Mouse (Mus musculus) stomach, embryonic 14.5 days (tissue): ENCODE results near the gene Esyt1. TPM values are rescaled to one million over a fixed set of nuclear protein-coding genes. Genes with fewer than 3 reads are reported as not detected.

ENCODE experiments used
- ATAC-seq: fragments of 200-750 bp; cut with Nextera tagmentation; 2 replicates; pipeline ENCODE4 v1.8.0; 2017; ENCODE audit warnings: low read depth, moderate TSS enrichment; ENCODE audit not compliant: insufficient number of reproducible peaks, insufficient read depth, low FRiP score
- H3K27ac ChIP-seq: fragments of 300-500 bp; sonication (generic); 2 replicates; pipeline ENCODE4 v1.5.1; 2014; ENCODE audit warnings: mild to moderate bottlenecking, low read length, moderate library complexity, mixed read lengths
- H3K27me3 ChIP-seq: fragments of 300-500 bp; sonication (generic); 2 replicates; pipeline ENCODE4 v1.6.1; 2014; ENCODE audit warnings: low read length, control low read depth, mixed read lengths; ENCODE audit not compliant: control insufficient read depth, insufficient read depth
- H3K36me3 ChIP-seq: fragments of 300-500 bp; sonication (generic); 2 replicates; pipeline ENCODE4 v1.6.1; 2014; ENCODE audit warnings: mild to moderate bottlenecking, control low read depth, low read length, moderate library complexity, mixed read lengths; ENCODE audit not compliant: control insufficient read depth, insufficient read depth
- H3K4me1 ChIP-seq: fragments of 300-500 bp; sonication (generic); 2 replicates; pipeline ENCODE4 v1.6.1; 2014; ENCODE audit warnings: low read length, control low read depth, mixed read lengths; ENCODE audit not compliant: control insufficient read depth, insufficient read depth
- H3K4me2 ChIP-seq: fragments of 300-500 bp; sonication (generic); replicated peaks from 2 replicates; pipeline ENCODE4 v1.6.1; 2014; ENCODE audit warnings: low read depth, low read length, control low read depth
- H3K4me3 ChIP-seq: fragments of 300-500 bp; sonication (generic); 2 replicates; pipeline ENCODE4 v1.5.1; 2014; ENCODE audit warnings: low read depth, low read length, control low read depth
- H3K9ac ChIP-seq: fragments of 300-500 bp; sonication (generic); replicated peaks from 2 replicates; pipeline ENCODE4 v1.6.1; 2014; ENCODE audit warnings: low read depth, mild to moderate bottlenecking, control low read depth, low read length, moderate library complexity, mixed read lengths
- H3K9me3 ChIP-seq: fragments of 300-500 bp; sonication (generic); 2 replicates; pipeline ENCODE4 v1.6.1; 2016; ENCODE audit warnings: low read depth, low read length, control low read depth; ENCODE audit not compliant: control insufficient read depth
- WGBS: fragments of 180-500 bp; shearing (Covaris S2); extraction: QIAGEN DNeasy Blood & Tissue Kit; methylation state at CpG from one replicate; pipeline ENCODE4 v1.1.7; 2014; 5-methylcytosine and 5-hydroxymethylcytosine counted together
- polyA plus RNA-seq: library from polyadenylated mRNA; unstranded; fragments of >200 nt; fragmentation: Nextera tagmentation; extraction: Ambion mirVana; gene quantifications from 2 replicates; pipeline ENCODE4 v1.2.1, GENCODE M21; 2014

Gene Esyt1
- polyA plus RNA-seq, 1 experiment from 2014 or later: 25.8 TPM

DNA sequence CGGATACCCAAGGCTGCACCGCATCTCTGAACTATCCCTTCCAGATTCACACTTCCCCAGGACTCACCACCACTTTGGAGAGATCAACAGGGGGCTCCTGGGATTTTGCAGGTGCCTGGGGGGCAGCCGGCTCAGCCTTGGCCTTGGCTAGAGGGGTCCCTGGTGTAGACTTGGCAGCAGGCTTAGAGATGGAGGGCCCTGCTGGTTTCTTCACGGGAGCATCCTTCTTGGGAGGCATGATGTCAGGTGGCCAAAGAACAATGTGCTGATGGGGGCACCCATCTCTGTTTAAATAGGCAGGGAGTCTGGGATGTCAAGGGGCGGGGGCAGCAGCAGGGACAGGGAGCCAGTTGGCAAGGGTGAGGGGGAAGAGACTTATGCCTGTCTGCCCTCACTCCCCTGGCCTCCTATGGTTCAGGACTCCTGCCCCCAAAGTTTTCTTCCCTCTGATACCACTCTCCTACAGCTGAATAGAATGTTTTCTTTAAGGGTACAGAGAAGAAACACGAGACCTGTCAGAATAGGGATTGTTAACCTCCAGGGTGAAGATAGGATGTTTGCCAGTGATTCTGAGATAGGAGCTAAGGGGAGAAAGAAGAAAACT lies 28.4 kb downstream of the Esyt1 start:
- Histone ChIP-seq H3K9ac (no peak overlapping the region), H3K27me3 (no peaks in the 10 kb centered on the region), H3K36me3 (no peaks in the 10 kb centered on the region), H3K27ac (no peak overlapping the region), H3K4me1 (peaks cover 17% of the 10 kb centered on the region), H3K4me3 (no peak overlapping the region), H3K4me2 (no peak overlapping the region), H3K9me3 (no peaks in the 10 kb centered on the region)
- 36% methylated on average over 6 of the region's 6 CpGs for WGBS
- no peak for ATAC-seq

DNA sequence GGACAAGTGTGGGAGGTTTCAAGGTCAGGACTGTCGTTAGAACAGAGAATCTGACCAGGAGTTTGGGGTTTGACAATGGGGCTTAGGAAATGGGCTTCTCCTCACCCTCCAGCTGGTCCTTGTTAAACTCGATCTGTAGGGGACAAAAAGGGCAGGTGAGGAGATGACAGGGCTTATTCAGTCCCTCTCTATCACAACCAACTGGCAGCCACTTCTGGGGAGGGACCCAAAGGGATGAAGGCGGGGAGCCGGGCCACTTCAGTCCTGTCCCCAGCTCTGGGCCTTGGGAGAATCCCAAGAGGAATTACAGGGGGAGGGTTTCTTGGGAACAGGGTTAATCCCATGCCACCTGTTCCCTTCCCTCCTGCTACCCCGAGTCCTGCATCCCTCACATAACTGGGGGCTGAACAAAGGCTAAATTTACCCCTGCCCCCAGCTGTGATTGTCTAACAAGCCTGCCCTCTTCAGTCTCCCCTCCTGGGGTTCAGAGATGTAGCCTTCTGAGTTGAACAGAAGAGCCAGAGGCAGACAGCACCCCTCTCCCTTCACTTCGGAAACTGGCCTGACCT lies 29.1 kb downstream of the Esyt1 start:
- Histone ChIP-seq H3K27ac (no peak overlapping the region), H3K36me3 (peaks cover 4% of the 10 kb centered on the region; the same call in 1 of the 2 replicates), H3K4me2 (no peak overlapping the region), H3K27me3 (no peaks in the 10 kb centered on the region), H3K9ac (no peak overlapping the region), H3K9me3 (no peaks in the 10 kb centered on the region), H3K4me3 (no peak overlapping the region), H3K4me1 (peaks cover 24% of the 10 kb centered on the region)
- WGBS: 39% methylated on average over 6 of the region's 6 CpGs
- ATAC-seq: no peak

DNA sequence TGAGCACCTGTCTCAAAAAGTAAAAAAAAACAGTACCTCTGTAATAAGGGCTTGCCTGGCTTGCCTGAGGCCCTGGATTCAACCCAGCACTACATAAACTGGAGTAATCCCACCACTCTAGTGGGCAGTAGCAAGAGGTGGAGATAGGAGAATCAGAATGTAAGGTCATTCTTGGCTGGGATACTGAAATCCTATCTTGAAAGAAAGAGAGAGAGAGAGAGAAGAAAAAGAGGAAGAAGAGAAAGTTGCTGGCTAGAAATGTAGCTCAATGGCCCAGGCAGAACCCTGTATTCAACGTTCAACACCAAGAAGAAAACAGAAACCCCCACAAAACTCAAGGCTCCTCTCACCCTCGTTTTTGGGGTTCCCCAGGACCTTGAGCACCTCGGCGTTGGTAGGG lies 29.8 kb downstream of the Esyt1 start:
- Histone ChIP-seq H3K27me3 (no peaks in the 10 kb centered on the region), H3K9me3 (no peaks in the 10 kb centered on the region), H3K4me3 (no peak overlapping the region), H3K4me2 (no peak overlapping the region), H3K9ac (no peak overlapping the region), H3K4me1 (peaks cover 31% of the 10 kb centered on the region), H3K36me3 (peaks cover 11% of the 10 kb centered on the region; the same call in 1 of the 2 replicates), H3K27ac (no peak overlapping the region)
- ATAC-seq: no peak
- WGBS: 78% methylated on average over 4 of the region's 4 CpGs

DNA sequence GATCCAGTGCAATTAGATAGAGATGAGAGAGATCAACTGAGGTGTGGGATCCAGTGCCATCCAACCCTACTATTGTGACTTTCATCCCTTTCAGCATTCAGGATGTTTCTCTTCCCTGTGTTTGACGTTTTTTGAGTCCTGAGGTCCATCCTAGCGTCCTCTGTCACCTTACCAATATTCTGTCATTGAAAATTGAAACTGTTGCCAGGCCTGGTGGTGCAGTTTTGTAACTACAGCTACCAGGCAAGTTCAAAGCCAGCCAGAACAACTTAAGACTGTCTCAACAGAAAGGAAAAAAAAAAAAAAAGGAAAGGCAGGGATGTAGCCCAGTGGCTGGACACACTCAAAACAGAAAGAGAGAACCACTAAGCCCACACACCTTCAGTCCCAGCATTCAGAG lies 30.4 kb downstream of the Esyt1 start:
- ATAC-seq: no peak
- Histone ChIP-seq H3K27ac (no peak overlapping the region; the same call in 1 of the 2 replicates), H3K4me1 (peaks cover 32% of the 10 kb centered on the region), H3K9ac (no peak overlapping the region), H3K27me3 (no peaks in the 10 kb centered on the region), H3K36me3 (peaks cover 16% of the 10 kb centered on the region; the same call in 1 of the 2 replicates), H3K9me3 (no peaks in the 10 kb centered on the region), H3K4me3 (peak overlapping the region; percentile 71; the same call in 1 of the 2 replicates), H3K4me2 (peak overlapping the region; percentile 84)
- 84% methylated on average over 2 of the region's 2 CpGs for WGBS

DNA sequence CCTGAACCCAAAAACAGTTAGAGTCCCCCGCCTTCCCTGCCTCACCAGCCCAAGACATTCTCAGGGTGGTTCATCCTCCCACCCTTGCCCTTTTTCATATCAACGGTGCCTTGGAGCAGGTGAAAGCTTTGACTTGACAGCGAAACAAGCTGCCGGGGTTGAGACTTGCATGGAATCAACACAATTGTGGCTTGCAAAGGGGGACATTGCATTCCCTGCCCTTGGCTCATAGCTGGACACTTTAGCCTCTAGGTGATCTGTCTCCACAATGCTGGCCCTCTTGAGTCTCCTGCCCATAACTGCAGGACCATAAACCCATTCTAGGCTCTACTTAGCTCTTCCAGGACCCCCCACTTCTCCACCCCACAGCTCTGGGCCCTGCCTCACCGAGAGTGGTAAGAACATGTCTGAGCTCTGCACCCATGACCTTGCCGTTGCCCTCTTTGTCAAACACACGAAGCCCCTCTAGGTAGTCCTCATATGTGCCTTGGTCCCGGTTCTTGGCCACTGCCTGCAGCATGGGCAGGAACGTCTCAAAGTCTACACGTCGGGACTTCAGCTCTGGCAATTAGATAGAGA lies 30.9 kb downstream of the Esyt1 start:
- Histone ChIP-seq H3K27me3 (no peaks in the 10 kb centered on the region), H3K4me2 (peak overlapping the region; percentile 84), H3K36me3 (peaks cover 21% of the 10 kb centered on the region; the same call in 1 of the 2 replicates), H3K4me1 (peaks cover 36% of the 10 kb centered on the region), H3K4me3 (peak overlapping the region; percentile 71), H3K27ac (peak overlapping the region; percentile 87), H3K9me3 (no peaks in the 10 kb centered on the region), H3K9ac (peak overlapping the region; percentile 68)
- ATAC-seq: no peak
- WGBS: 50% methylated on average over 11 of the region's 11 CpGs

DNA sequence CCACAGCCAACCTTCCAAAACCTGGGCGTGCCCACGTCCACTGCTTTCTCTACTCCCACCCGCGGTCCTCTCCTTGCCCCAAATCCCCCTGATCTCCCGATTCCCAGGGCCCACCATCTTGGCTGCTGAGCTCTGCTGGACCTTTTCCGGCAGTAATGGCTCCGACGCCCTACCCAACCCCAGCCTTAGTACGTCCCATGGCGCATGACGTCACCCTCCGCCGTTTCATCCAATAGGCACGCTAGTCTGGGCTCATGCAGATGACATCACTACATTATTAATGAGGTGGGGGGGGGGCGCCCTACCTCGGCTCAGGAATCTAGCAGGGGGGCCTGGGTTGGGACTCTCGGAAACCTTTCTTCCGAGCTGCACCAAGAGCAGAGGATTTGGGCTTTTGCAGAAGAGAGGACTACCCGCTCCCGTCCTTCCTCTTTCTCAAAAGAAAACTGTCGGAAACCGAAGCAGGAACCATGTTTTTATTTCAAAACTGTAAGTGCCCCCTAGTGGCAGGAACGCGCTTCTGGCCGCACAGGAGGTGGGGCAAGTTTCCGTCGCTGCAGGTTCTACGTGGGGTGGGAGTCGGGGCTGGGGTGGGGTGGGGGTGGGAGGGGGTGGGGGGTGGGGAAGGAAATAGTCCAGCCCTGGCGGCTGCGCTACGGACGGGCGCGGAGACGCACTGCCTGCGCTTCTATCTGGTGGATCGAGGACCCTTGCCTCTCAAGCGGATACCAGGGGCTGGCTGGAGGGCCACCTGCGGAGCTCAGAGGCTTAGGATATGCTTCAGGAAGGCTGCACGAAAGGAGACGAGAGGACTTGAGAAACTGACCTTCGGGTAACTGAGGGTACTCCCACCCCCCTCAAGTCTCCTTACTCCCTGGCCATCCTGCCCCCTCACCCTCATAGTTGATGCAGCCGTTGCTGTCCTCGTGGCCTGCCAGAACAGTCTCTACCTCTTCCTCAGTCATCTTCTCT lies 31.7 kb downstream of the Esyt1 start, which contains the start of gene Myl6:
Gene Myl6 (minus strand): TSS at position 451 of the 972 bp plus-strand sequence.
- Histone ChIP-seq H3K4me2 (peak within 1 kb of the TSS; percentile 84), H3K9me3 (no peaks in the 10 kb centered on the region), H3K36me3 (peaks cover 26% of the 10 kb centered on the region), H3K4me1 (peaks cover 39% of the 10 kb centered on the region), H3K27ac (peak within 1 kb of the TSS; percentile 94), H3K27me3 (no peaks in the 10 kb centered on the region), H3K9ac (peak within 1 kb of the TSS; percentile 82), H3K4me3 (peak within 1 kb of the TSS; percentile 71)
- peak; percentile 93 for ATAC-seq
- whole genome bisulfite sequencing: under 1% methylated on average over 45 of the region's 45 CpGs

DNA sequence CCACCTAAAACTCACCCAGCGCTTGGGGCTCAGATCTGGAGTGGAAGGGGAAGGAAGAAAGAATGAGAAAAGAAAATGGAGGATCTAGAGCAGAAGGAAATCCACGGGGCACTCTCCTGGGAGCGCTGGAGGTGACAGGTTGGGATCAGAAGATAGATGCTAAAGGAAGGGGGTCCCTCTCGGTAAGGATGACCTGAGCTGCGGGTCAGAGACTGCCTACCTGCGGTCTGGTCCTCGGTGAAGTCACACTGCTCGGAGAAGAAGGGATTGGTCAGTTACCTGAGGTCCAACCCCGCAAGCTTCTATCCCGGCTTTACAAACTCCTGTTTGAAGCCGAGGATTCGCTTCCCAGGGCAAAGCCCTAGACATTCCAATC lies 32.4 kb downstream of the Esyt1 start:
- Histone ChIP-seq H3K4me3 (peak overlapping the region; percentile 71), H3K36me3 (peaks cover 33% of the 10 kb centered on the region), H3K4me2 (peak overlapping the region; percentile 79), H3K27ac (peak overlapping the region; percentile 94), H3K9ac (peak overlapping the region; percentile 82), H3K9me3 (no peaks in the 10 kb centered on the region), H3K4me1 (peaks cover 38% of the 10 kb centered on the region), H3K27me3 (no peaks in the 10 kb centered on the region)
- ATAC-seq: peak; percentile 1
- 0% methylated on average over 12 of the region's 12 CpGs for WGBS
